Mouse (Mus musculus) forebrain, embryonic 16.5 days (tissue): ENCODE results near the gene Zup1. TPM values are rescaled to one million over a fixed set of nuclear protein-coding genes. Genes with fewer than 3 reads are reported as not detected.
"Not testable (repeated sequence)": the region's sequence is repeated elsewhere in the genome, so short reads cannot be mapped to it uniquely, and the experiment has no call there.

Experiments
- ATAC-seq: fragments of 200-750 bp; cut with Nextera tagmentation; 2 replicates; pipeline ENCODE4 v1.8.0; 2017; ENCODE audit warnings: mild to moderate bottlenecking, moderate library complexity
- H3K27ac ChIP-seq: fragments of 300-500 bp; sonication (generic); 2 replicates; pipeline ENCODE4 v1.5.1; 2014; ENCODE audit warnings: low read length, control low read depth
- H3K27me3 ChIP-seq: fragments of 300-500 bp; sonication (generic); replicated peaks from 2 replicates; pipeline ENCODE4 v1.6.1; 2014; ENCODE audit warnings: low read length; ENCODE audit not compliant: control insufficient read depth, insufficient read depth
- H3K36me3 ChIP-seq: fragments of 300-500 bp; sonication (generic); 2 replicates; pipeline ENCODE4 v1.6.1; 2014; ENCODE audit not compliant: control insufficient read depth, insufficient read depth
- H3K4me1 ChIP-seq: fragments of 300-500 bp; sonication (generic); replicated peaks from 2 replicates; pipeline ENCODE4 v1.6.1; 2014; ENCODE audit warnings: low read length; ENCODE audit not compliant: control insufficient read depth, insufficient read depth
- H3K4me2 ChIP-seq: fragments of 300-500 bp; sonication (generic); 2 replicates; pipeline ENCODE4 v1.6.1; 2014; ENCODE audit warnings: mild to moderate bottlenecking, low read length, control low read depth
- H3K4me3 ChIP-seq: fragments of 300-500 bp; sonication (generic); replicated peaks from 2 replicates; pipeline ENCODE4 v1.5.1; 2014; ENCODE audit warnings: mild to moderate bottlenecking, low read length, control low read depth
- H3K9ac ChIP-seq: fragments of 300-500 bp; sonication (generic); replicated peaks from 2 replicates; pipeline ENCODE4 v1.6.1; 2014; ENCODE audit warnings: low read depth, low read length, control low read depth
- H3K9me3 ChIP-seq: fragments of 300-500 bp; sonication (generic); 2 replicates; pipeline ENCODE4 v1.6.1; 2016; ENCODE audit warnings: low read length; ENCODE audit not compliant: control insufficient read depth
- WGBS: fragments of 180-500 bp; shearing (Covaris S2); extraction: QIAGEN DNeasy Blood & Tissue Kit; methylation state at CpG from one replicate; pipeline ENCODE4 v1.1.7; 2014; 5-methylcytosine and 5-hydroxymethylcytosine counted together
- polyA plus RNA-seq: library from polyadenylated mRNA; unstranded; fragments of >200 nt; fragmentation: Nextera tagmentation; extraction: Ambion mirVana; gene quantifications from 2 replicates; pipeline ENCODE4 v1.2.1, GENCODE M21; 2015

The Zup1 gene
- polyA plus RNA-seq, 1 experiment from 2014 or later = 22.7 TPM

GRCm38 (mm10) chr10:33905489-33905888, 45.6 kb downstream of the Zup1 start:
- Histone ChIP-seq H3K36me3 (no peaks in the 10 kb centered on the region), H3K27me3 (no peaks in the 10 kb centered on the region), H3K9me3 (no peaks in the 10 kb centered on the region), H3K27ac (no peak overlapping the region), H3K4me2 (peak overlapping the region; percentile 63), H3K9ac (no peak overlapping the region), H3K4me1 (peaks cover 5% of the 10 kb centered on the region; the same call in 1 of the 2 replicates), H3K4me3 (peak overlapping the region; percentile 50)
- ATAC-seq = no peak
- 3% methylated on average over 6 of the region's 6 CpGs for WGBS

- Histone ChIP-seq H3K36me3 (no peaks in the 10 kb centered on the region), H3K4me3 (peak within 1 kb of the TSS; percentile 50), H3K4me1 (peaks cover 5% of the 10 kb centered on the region; the same call in 1 of the 2 replicates), H3K9me3 (no peaks in the 10 kb centered on the region), H3K9ac (peak within 1 kb of the TSS; percentile 43), H3K27me3 (no peaks in the 10 kb centered on the region), H3K4me2 (peak within 1 kb of the TSS; percentile 63), H3K27ac (no peak within 1 kb of the TSS)
- WGBS = 6% methylated on average over 17 of the region's 17 CpGs
- peak; percentile 100 for ATAC-seq
Observed at GRCm38 (mm10) chr10:33904530-33905481, 46.3 kb downstream of the Zup1 start, which contains the start of gene Rsph4a. Gene Rsph4a (plus strand): TSS chr10:33905111.

- WGBS = 76% methylated on average over 1 of the region's 1 CpGs
- H3K27ac ChIP-seq, H3K4me1 ChIP-seq, ATAC-seq, H3K36me3 ChIP-seq, H3K4me3 ChIP-seq, H3K9me3 ChIP-seq, H3K27me3 ChIP-seq, H3K9ac ChIP-seq, H3K4me2 ChIP-seq: not testable (repeated sequence)
Observed at GRCm38 (mm10) chr10:33901520-33901919, 49.5 kb downstream of the Zup1 start.

GRCm38 (mm10) chr10:33882411-33882810, 68.7 kb downstream of the Zup1 start:
- ATAC-seq, H3K4me2 ChIP-seq, H3K27ac ChIP-seq, H3K27me3 ChIP-seq, H3K9ac ChIP-seq, H3K9me3 ChIP-seq, H3K36me3 ChIP-seq, H3K4me1 ChIP-seq, H3K4me3 ChIP-seq: not testable (repeated sequence)
- WGBS = 87% methylated on average over 2 of the region's 2 CpGs

- ATAC-seq = no peak
- no peaks in the 10 kb centered on the region for H3K36me3 ChIP-seq
- no peak overlapping the region for H3K9ac ChIP-seq
- no peaks in the 10 kb centered on the region for H3K9me3 ChIP-seq
- H3K27ac ChIP-seq = no peak overlapping the region
- no peak overlapping the region for H3K4me2 ChIP-seq
- H3K4me3 ChIP-seq = no peak overlapping the region
- no peaks in the 10 kb centered on the region for H3K27me3 ChIP-seq
- H3K4me1 ChIP-seq = no peaks in the 10 kb centered on the region
- WGBS = 91% methylated on average over 2 of the region's 2 CpGs
Observed at GRCm38 (mm10) chr10:33872672-33873398, 78.2 kb downstream of the Zup1 start.

- no peak overlapping the region for H3K4me2 ChIP-seq
- WGBS = 5% methylated on average over 1 of the region's 1 CpGs
- ATAC-seq = no peak
Observed at GRCm38 (mm10) chr10:33870441-33870840, 80.6 kb downstream of the Zup1 start.

More at GRCm38 (mm10) chr10:33870441-33870840, 80.6 kb downstream of the Zup1 start:
- Histone ChIP-seq H3K9ac (no peak overlapping the region), H3K9me3 (no peaks in the 10 kb centered on the region), H3K4me3 (no peak overlapping the region), H3K36me3 (no peaks in the 10 kb centered on the region), H3K4me1 (no peaks in the 10 kb centered on the region), H3K27ac (no peak overlapping the region), H3K27me3 (no peaks in the 10 kb centered on the region)

Other genes with a start within 250 kb of the Zup1 start
- not detected in 2 replicates for gene Sult3a2, start 164.6 kb downstream of the Zup1 start, polyA plus RNA-seq
- not detected in 2 replicates for gene Sult3a1, start 93.5 kb downstream of the Zup1 start, polyA plus RNA-seq
- gene Rsph4a, start 46.2 kb downstream of the Zup1 start, polyA plus RNA-seq = 0.65 and 0.76 TPM in 2 replicates
- gene Rwdd1, start 68.4 kb upstream of the Zup1 start, polyA plus RNA-seq = 120 and 126 TPM in 2 replicates
- not detected in 2 replicates for gene Trappc3l, start 86.3 kb upstream of the Zup1 start, polyA plus RNA-seq
- 0.06 TPM in 1 of 2 replicates, not detected in the other for gene Calhm4, start 93.0 kb upstream of the Zup1 start, polyA plus RNA-seq
- 0.45 and 0.51 TPM in 2 replicates for gene Calhm5, start 145.2 kb upstream of the Zup1 start, polyA plus RNA-seq
- gene Calhm6, start 176.7 kb upstream of the Zup1 start, polyA plus RNA-seq = 0.19 and 0.22 TPM in 2 replicates